8 mouse cellular contexts compared by ENCODE assay signal in genomic region chr7:38183709-38184417, GRCm38 (mm10). TPM values are rescaled to one million over a fixed set of nuclear protein-coding genes. Genes with fewer than 3 reads are reported as not detected.
A peak's percentile ranks its signal among the peaks of the same experiment; 100 is the strongest.
DNase-seq lines count a peak whose midpoint lies in the region; ATAC-seq and TF ChIP-seq lines count a peak whose summit lies in the region.

No protein-coding gene starts in this region.

- no peaks in the 10 kb centered on the region; the same call in 1 of the 2 replicates for H3K36me3 ChIP-seq in hindbrain, embryonic 14.5 days (replicated peaks; ENCODE audit: control insufficient read depth, insufficient read depth)

- peak; percentile 88 for ATAC-seq in Patski
- peak; percentile 94 for ATAC-seq in hindbrain, embryonic 14.5 days (ENCODE audit: low FRiP score)

- peak overlapping the region; percentile 64 for H3K4me3 ChIP-seq in hindbrain, embryonic 14.5 days (replicated peaks; ENCODE audit: low read length)

- WGBS in hindbrain, embryonic 14.5 days = 6% methylated on average over 36 of the region's 36 CpGs

- peaks cover 11% of the 10 kb centered on the region for H3K4me1 ChIP-seq in hindbrain, embryonic 14.5 days (replicated peaks; ENCODE audit: control insufficient read depth, insufficient read depth, low read length)

- H3K9ac ChIP-seq in hindbrain, embryonic 14.5 days = peak overlapping the region; percentile 86

- no peak for TF ChIP-seq CTCF in Patski (IDR thresholded peaks at IDR 0.05)

- in situ Hi-C loops in Patski (cut with MboI; ENCODE audit: low pct_unique_long_range_greater_than_20kb) = no loop called here

- POLR2A ChIA-PET in Patski (lab: Charles Lee) = interaction anchor here (1.7 kb wide), 1 partner anchor 17 kb away, joined by 7 read pairs; no protein-coding TSS in a partner anchor

- H3K27me3 ChIP-seq in Patski = no peaks in the 10 kb centered on the region
- H3K27me3 ChIP-seq in hindbrain, embryonic 14.5 days (ENCODE audit: control insufficient read depth, insufficient read depth, low read length) = no peaks in the 10 kb centered on the region

- peak overlapping the region; percentile 98 for H3K4me2 ChIP-seq in hindbrain, embryonic 14.5 days (replicated peaks)

- H3K9me3 ChIP-seq in hindbrain, embryonic 14.5 days (ENCODE audit: control insufficient read depth, low read length) = no peaks in the 10 kb centered on the region

- peak overlapping the region; percentile 95 for H3K27ac ChIP-seq in hindbrain, embryonic 14.5 days

- DNase-seq in Patski (ENCODE audit: low read depth, low spot score) = no peak
- DNase-seq in cerebellum, postnatal 25 days = peak; percentile 94 to 95
- DNase-seq in frontal cortex, postnatal 25 days (ENCODE audit: low spot score in 2 of 2) = peak; percentile 79 to 84
- peak; percentile 86 for DNase-seq in hindbrain, embryonic 14.5 days (ENCODE audit: low spot score)
- peak; percentile 88 to 90 for DNase-seq in layer of hippocampus, postnatal 36 days
- DNase-seq in lung, postnatal 25 days (ENCODE audit: low spot score) = peak; percentile 80
- peak; percentile 96 for DNase-seq in retina, embryonic 14.5 days (ENCODE audit: low spot score)
- peak; percentile 91 for DNase-seq in thymus, postnatal 4 days

- CTCF ChIA-PET in Patski (lab: Charles Lee) = interaction anchor here (1.2 to 4.3 kb wide), 7 partner anchors 10 to 87 kb away, joined by 3 to 76 read pairs (median 16); partner anchors contain the start of gene Pop4

RNA-seq across cellular contexts. Expression of gene 1600014C10Rik, which starts 0.8 kb away (rescaled TPM):
- 25.0 TPM for polyA plus RNA-seq in Patski (2021)
- polyA plus RNA-seq in hindbrain, embryonic 14.5 days (2014; fragmentation: Nextera tagmentation; extraction: Ambion mirVana) = 29.2 and 33.9 TPM in 2 replicates
- total RNA-seq in layer of hippocampus, postnatal 36 days (2021) = 10 to 100 TPM; 25.7 to 26.3 TPM

RNA-seq across cellular contexts. Expression of gene Plekhf1, which starts 44.0 kb away (rescaled TPM):
- polyA plus RNA-seq in Patski (2021) = 18.4 TPM
- polyA plus RNA-seq in hindbrain, embryonic 14.5 days (2014; fragmentation: Nextera tagmentation; extraction: Ambion mirVana) = 0.66 and 0.90 TPM in 2 replicates
- total RNA-seq in layer of hippocampus, postnatal 36 days (2021) = 1 to 10 TPM; 2.4 to 4.3 TPM

Comparison
In these comparisons a context has a peak if more than half of its experiments do, and no peak if none do; other contexts are left out.
1. RNA of gene Plekhf1, which starts 44.0 kb away (polyA plus RNA-seq): 18.4 TPM in Patski (single experiment); 0.66 to 0.90 TPM in hindbrain, embryonic 14.5 days; every median in the first group is over 10 times any median in the second.